Mouse (Mus musculus) neural tube, embryonic 14.5 days (tissue): ENCODE measurements at regions not wholly inside any gene's neighbourhood (a gene's known extent, or its start where the extent isn't known, plus 50 kb on each side); places are given as distances from the start of the nearest gene placed in this dataset.

Source experiments
- ATAC-seq: fragments of 200-750 bp; cut with Nextera tagmentation; 2 replicates; pipeline ENCODE4 v1.8.0; 2017; ENCODE audit warnings: low read depth, mild to moderate bottlenecking, moderate TSS enrichment, moderate library complexity
- H3K27ac ChIP-seq: fragments of 300-500 bp; sonication (generic); 2 replicates; pipeline ENCODE4 v1.5.1; 2014; ENCODE audit warnings: low read depth, mild to moderate bottlenecking, control low read depth, low read length, moderate library complexity, mixed read lengths
- H3K27me3 ChIP-seq: fragments of 300-500 bp; sonication (generic); 2 replicates; pipeline ENCODE4 v1.6.1; 2014; ENCODE audit warnings: low read length; ENCODE audit not compliant: control insufficient read depth, insufficient read depth
- H3K36me3 ChIP-seq: fragments of 300-500 bp; sonication (generic); 2 replicates; pipeline ENCODE4 v1.6.1; 2014; ENCODE audit warnings: low read length, mixed read lengths; ENCODE audit not compliant: control insufficient read depth, insufficient read depth
- H3K4me1 ChIP-seq: fragments of 300-500 bp; sonication (generic); 2 replicates; pipeline ENCODE4 v1.6.1; 2014; ENCODE audit warnings: low read length; ENCODE audit not compliant: control insufficient read depth, insufficient read depth
- H3K4me2 ChIP-seq: fragments of 300-500 bp; sonication (generic); 2 replicates; pipeline ENCODE4 v1.6.1; 2014; ENCODE audit warnings: mild to moderate bottlenecking, low read depth, low read length, control low read depth
- H3K4me3 ChIP-seq: fragments of 300-500 bp; sonication (generic); 2 replicates; pipeline ENCODE4 v1.5.1; 2014; ENCODE audit warnings: low read depth, low read length, control low read depth, mixed read lengths
- H3K9ac ChIP-seq: fragments of 300-500 bp; sonication (generic); replicated peaks from 2 replicates; pipeline ENCODE4 v1.6.1; 2014; ENCODE audit warnings: low read depth, mild to moderate bottlenecking, control low read depth, low read length, mixed read lengths
- H3K9me3 ChIP-seq: fragments of 300-500 bp; sonication (generic); 2 replicates; pipeline ENCODE4 v1.6.1; 2016; ENCODE audit warnings: low read length; ENCODE audit not compliant: control insufficient read depth
- WGBS: fragments of 180-500 bp; shearing (Covaris S2); extraction: QIAGEN DNeasy Blood & Tissue Kit; methylation state at CpG from one replicate; pipeline ENCODE4 v1.1.7; 2014; 5-methylcytosine and 5-hydroxymethylcytosine counted together

- no peak for ATAC-seq
These were observed 51.3 kb upstream of the Rnf138rt1 start for GRCm38 (mm10) chrX:163812431-163812830.

GRCm38 (mm10) chrX:163814806-163815205 is 53.7 kb upstream of the Rnf138rt1 start:
- H3K36me3 ChIP-seq: no peaks in the 10 kb centered on the region
- H3K9me3 ChIP-seq: no peaks in the 10 kb centered on the region
- no peak overlapping the region for H3K4me2 ChIP-seq
- no peaks in the 10 kb centered on the region for H3K4me1 ChIP-seq
- no peaks in the 10 kb centered on the region for H3K27me3 ChIP-seq
- H3K9ac ChIP-seq: no peak overlapping the region
- H3K27ac ChIP-seq: no peak overlapping the region
- no peak overlapping the region for H3K4me3 ChIP-seq
- no peak for ATAC-seq
- WGBS: 50% methylated on average over 1 of the region's 1 CpGs

More at GRCm38 (mm10) chrX:163812431-163812830, 51.3 kb upstream of the Rnf138rt1 start:
- WGBS: 93% methylated on average over 1 of the region's 1 CpGs
- no peak overlapping the region for H3K4me2 ChIP-seq
- no peaks in the 10 kb centered on the region for H3K36me3 ChIP-seq
- H3K9me3 ChIP-seq: no peaks in the 10 kb centered on the region
- H3K9ac ChIP-seq: no peak overlapping the region
- H3K27ac ChIP-seq: no peak overlapping the region
- no peak overlapping the region for H3K4me3 ChIP-seq
- no peaks in the 10 kb centered on the region for H3K4me1 ChIP-seq
- H3K27me3 ChIP-seq: no peaks in the 10 kb centered on the region

- H3K4me3 ChIP-seq: no peak overlapping the region
- H3K4me2 ChIP-seq: no peak overlapping the region
- no peaks in the 10 kb centered on the region for H3K36me3 ChIP-seq
- no peaks in the 10 kb centered on the region for H3K9me3 ChIP-seq
- ATAC-seq: no peak
- no peaks in the 10 kb centered on the region for H3K4me1 ChIP-seq
- H3K27me3 ChIP-seq: no peaks in the 10 kb centered on the region
- H3K27ac ChIP-seq: no peak overlapping the region
- no peak overlapping the region for H3K9ac ChIP-seq
- WGBS: 79% methylated on average over 6 of the region's 6 CpGs
These were observed 61.2 kb upstream of the Rnf138rt1 start for GRCm38 (mm10) chrX:163822298-163822697.

DNA sequence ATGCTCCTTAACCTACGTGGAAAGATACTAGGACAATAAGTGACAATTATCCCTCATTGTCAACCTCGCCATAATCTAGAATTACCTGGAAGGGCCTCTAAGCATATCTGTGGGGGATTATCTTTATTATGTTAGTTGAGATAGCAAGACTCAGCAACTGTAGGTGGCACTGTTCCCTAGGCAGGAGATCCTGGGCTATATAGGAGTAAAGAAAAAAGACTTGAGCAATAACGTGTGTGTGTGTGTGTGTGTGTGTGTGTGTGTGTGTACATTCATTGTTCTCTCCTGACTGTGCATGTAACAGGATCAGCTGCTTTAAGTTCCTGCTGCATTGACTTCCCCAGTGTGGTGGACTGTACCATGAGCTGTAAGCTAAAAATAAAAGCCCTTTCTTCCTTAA is 66.3 kb upstream of the Rnf138rt1 start:
- no peaks in the 10 kb centered on the region for H3K9me3 ChIP-seq
- no peaks in the 10 kb centered on the region for H3K27me3 ChIP-seq
- H3K4me3 ChIP-seq: no peak overlapping the region
- H3K4me1 ChIP-seq: no peaks in the 10 kb centered on the region
- H3K9ac ChIP-seq: no peak overlapping the region
- 51% methylated on average over 3 of the region's 3 CpGs for WGBS
- H3K4me2 ChIP-seq: no peak overlapping the region
- no peak for ATAC-seq
- H3K36me3 ChIP-seq: no peaks in the 10 kb centered on the region
- no peak overlapping the region for H3K27ac ChIP-seq

- Histone ChIP-seq H3K4me3 (no peak overlapping the region), H3K27me3 (no peaks in the 10 kb centered on the region), H3K36me3 (no peaks in the 10 kb centered on the region), H3K9ac (no peak overlapping the region), H3K27ac (no peak overlapping the region), H3K4me2 (no peak overlapping the region), H3K9me3 (no peaks in the 10 kb centered on the region), H3K4me1 (no peaks in the 10 kb centered on the region)
- ATAC-seq: no peak
- 80% methylated on average over 1 of the region's 1 CpGs for WGBS
These were observed 63.4 kb upstream of the Ap1s2 start for GRCm38 (mm10) chrX:163845408-163845807.

DNA sequence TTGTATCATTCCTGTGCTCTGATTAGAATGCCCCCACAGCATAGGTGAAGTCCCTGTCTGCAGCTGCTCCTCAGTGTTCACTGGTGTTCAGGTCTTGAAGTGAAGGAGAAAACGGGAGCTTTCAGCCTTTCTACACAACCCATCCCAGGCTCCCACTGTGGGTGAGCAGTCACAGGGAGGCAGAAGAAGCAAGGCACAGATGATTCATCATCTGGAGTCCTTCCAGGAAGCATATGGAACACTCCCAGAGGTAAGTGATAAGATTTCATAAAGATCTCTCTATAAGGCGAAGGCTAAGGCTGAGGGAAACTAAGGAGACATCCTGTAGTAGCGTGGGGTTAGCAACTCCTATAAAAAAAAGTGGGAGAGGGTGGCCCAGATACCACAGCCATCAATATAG is 61.9 kb upstream of the Ap1s2 start:
- Histone ChIP-seq H3K4me3 (no peak overlapping the region), H3K4me2 (no peak overlapping the region), H3K9me3 (no peaks in the 10 kb centered on the region), H3K27me3 (no peaks in the 10 kb centered on the region), H3K9ac (no peak overlapping the region), H3K4me1 (no peaks in the 10 kb centered on the region), H3K36me3 (no peaks in the 10 kb centered on the region), H3K27ac (no peak overlapping the region)
- WGBS: 91% methylated on average over 3 of the region's 3 CpGs
- ATAC-seq: no peak

GRCm38 (mm10) chrX:163847651-163848050 is 61.2 kb upstream of the Ap1s2 start:
- H3K9me3 ChIP-seq: no peaks in the 10 kb centered on the region
- no peak overlapping the region for H3K9ac ChIP-seq
- no peak for ATAC-seq
- no peaks in the 10 kb centered on the region for H3K4me1 ChIP-seq
- H3K27ac ChIP-seq: no peak overlapping the region
- H3K36me3 ChIP-seq: no peaks in the 10 kb centered on the region
- H3K4me3 ChIP-seq: no peak overlapping the region
- WGBS: 44% methylated on average over 3 of the region's 3 CpGs
- H3K4me2 ChIP-seq: no peak overlapping the region
- H3K27me3 ChIP-seq: no peaks in the 10 kb centered on the region

DNA sequence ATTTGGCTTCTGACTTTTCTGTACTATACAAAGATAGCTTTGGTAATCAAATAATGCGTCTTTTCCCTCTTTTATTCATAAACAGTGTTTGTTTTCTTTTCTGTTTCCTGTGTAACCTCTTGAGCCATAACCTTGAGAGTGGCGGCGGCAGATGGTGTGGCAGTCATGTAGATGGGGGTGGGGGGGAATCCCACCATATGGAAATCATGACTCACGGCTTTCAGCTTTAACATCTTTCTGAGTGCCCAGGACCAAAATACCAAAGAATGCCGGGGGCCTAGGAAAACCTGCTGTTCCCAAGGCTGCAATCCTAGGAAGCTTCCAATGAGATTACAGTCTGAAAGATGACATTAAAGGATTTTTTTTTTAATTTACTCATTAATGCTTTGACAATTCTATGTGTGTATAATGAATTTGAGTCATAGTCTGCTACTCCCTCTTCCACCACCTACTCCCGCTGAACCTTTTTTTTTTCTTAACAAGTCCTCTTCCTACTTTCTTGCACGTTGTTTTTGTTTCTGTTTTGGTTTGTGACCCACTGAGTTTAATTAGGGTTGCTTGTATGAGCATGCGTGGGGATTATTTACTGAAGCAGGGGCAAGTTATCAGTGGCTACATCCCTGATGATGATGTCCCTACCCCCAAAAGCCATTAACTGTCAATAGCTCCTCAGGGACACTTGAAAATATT is 60.2 kb upstream of the Ap1s2 start:
- Histone ChIP-seq H3K27me3 (no peaks in the 10 kb centered on the region), H3K4me1 (no peaks in the 10 kb centered on the region), H3K4me2 (no peak overlapping the region), H3K9me3 (no peaks in the 10 kb centered on the region), H3K36me3 (no peaks in the 10 kb centered on the region), H3K9ac (no peak overlapping the region), H3K4me3 (no peak overlapping the region), H3K27ac (no peak overlapping the region)
- 42% methylated on average over 8 of the region's 8 CpGs for WGBS
- peak; percentile 44; the same call in 1 of the 2 replicates for ATAC-seq

DNA sequence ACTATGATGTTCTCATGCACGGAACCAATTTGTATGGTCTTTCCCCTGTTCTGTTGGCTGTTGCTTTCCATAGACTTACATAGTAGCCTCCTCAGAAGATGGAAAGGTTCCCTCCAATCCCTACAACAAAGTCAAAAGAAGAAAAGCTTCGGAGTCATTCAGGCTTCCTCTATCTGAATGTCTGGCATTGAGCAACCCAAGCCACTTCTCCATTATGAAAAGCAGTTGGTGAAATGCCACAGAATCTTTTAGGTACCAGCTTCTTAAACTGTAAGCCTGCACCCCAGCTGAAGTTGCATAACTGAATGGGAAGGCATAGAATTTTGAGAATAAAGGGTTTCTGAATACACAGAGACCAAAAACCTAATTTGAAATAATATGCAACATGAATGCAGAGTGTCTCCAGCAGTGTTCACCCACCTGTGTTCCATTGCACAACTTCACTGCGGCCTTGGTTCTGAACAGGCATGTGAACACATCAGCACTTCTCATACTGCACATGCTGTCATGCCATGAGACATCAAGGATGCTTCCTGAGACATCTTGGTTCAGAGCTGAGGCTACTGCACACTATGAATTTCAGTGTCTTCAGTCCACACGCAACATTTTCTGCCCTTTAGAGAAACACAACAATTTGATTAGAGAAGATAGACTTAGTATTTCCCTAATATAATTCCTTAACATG is 57.8 kb upstream of the Ap1s2 start:
- Histone ChIP-seq H3K4me3 (no peak overlapping the region), H3K9ac (no peak overlapping the region), H3K4me2 (no peak overlapping the region), H3K4me1 (no peaks in the 10 kb centered on the region), H3K27me3 (no peaks in the 10 kb centered on the region), H3K27ac (no peak overlapping the region), H3K36me3 (no peaks in the 10 kb centered on the region), H3K9me3 (no peaks in the 10 kb centered on the region)
- 88% methylated on average over 4 of the region's 4 CpGs for WGBS
- ATAC-seq: no peak
